17 mouse cellular contexts compared by ENCODE assay signal in the genomic region with DNA sequence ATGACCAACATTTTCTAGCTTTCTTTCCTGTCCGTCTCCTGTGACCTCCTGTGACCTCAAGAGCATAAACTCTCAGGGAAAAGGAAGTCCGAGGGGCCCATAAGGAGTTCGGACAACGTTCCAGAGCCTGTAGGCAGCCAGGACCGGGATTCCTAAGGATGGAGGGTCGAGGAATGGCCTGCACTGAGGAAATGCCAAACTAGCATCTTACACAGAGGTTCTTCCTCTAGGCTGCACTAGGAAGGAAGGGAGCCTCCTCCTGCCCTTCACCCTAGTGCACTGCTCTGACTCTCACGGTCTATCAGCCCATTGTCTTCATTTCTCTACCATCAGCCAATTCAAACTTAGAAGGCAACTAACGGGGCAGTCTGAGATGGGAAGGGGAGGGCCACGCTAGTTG.
DNase-seq lines count a peak whose midpoint lies in the region; ATAC-seq and TF ChIP-seq lines count a peak whose summit lies in the region.
"Had no signal": no experiment of that assay in that cellular context is flagged by ENCODE, and none has a peak within 500 bp of the region (broad histone marks: within the 10 kb centered on the region; RNA-seq: fewer than 3 reads in every experiment).

No protein-coding gene starts in this region.

- no peak for TF ChIP-seq POLR2A in kidney, adult 2 months (IDR thresholded peaks at IDR 0.05; ENCODE audit: low read depth, low read length)

- no peaks in the 10 kb centered on the region for H3K27me3 ChIP-seq in kidney, adult 2 months (replicated peaks; ENCODE audit: control insufficient read depth, insufficient read depth, low read length)
- no peaks in the 10 kb centered on the region for H3K27me3 ChIP-seq in lung, embryonic 16.5 days (ENCODE audit: control insufficient read depth, insufficient read depth, low read depth, low read length)
- H3K27me3 ChIP-seq: heart, embryonic 13.5 days; megakaryocyte, embryonic 14.5 days had no signal

- 46% methylated on average over 9 of the region's 9 CpGs for WGBS in kidney, adult 2 months
- 52% methylated on average over 9 of the region's 9 CpGs for WGBS in lung, embryonic 16.5 days

- H3K9ac ChIP-seq in lung, embryonic 16.5 days (ENCODE audit: low read length): no peak overlapping the region
- H3K9ac ChIP-seq: heart, embryonic 13.5 days had no signal

- H3K9me3 ChIP-seq in lung, embryonic 16.5 days (ENCODE audit: control insufficient read depth, low read length): no peaks in the 10 kb centered on the region
- H3K9me3 ChIP-seq: heart, embryonic 13.5 days; megakaryocyte, embryonic 14.5 days had no signal

- TF ChIP-seq CTCF in kidney, adult 2 months (conservative IDR thresholded peaks at IDR 0.05; ENCODE audit: insufficient read depth, insufficient read length, low read depth, low read length): no peak

- intact Hi-C loops in gastrocnemius, postnatal 14 days (cut with DNase I; ENCODE audit: low total_unique reads): no loop called here

- ATAC-seq in lung, embryonic 16.5 days (ENCODE audit: low read depth): 0 out of 2 replicates have a peak, but pooled peaks have one; percentile 47
- ATAC-seq: hindbrain, embryonic 16.5 days; intestine, postnatal 0 days; lung, postnatal 0 days had no signal

- no peak overlapping the region for H3K27ac ChIP-seq in kidney, adult 2 months (ENCODE audit: insufficient read depth, low read depth, low read length)
- no peak overlapping the region for H3K27ac ChIP-seq in lung, embryonic 16.5 days (ENCODE audit: low read length)

- no peak overlapping the region for H3K4me3 ChIP-seq in kidney, adult 2 months (ENCODE audit: insufficient read depth, low read depth, low read length)
- no peak overlapping the region for H3K4me3 ChIP-seq in lung, embryonic 16.5 days (ENCODE audit: low read length)
- H3K4me3 ChIP-seq: heart, embryonic 13.5 days; megakaryocyte, embryonic 14.5 days had no signal

- no peak overlapping the region for H3K4me2 ChIP-seq in lung, embryonic 16.5 days (ENCODE audit: low read depth, low read length)
- H3K4me2 ChIP-seq: heart, embryonic 13.5 days had no signal

- DNase-seq in embryo, embryonic 11 days: peak; percentile 20
- DNase-seq in embryo, embryonic 10.5 days (ENCODE audit: low spot score): no peak
- peak; percentile 24 for DNase-seq in kidney, adult 2 months
- no peak for DNase-seq in kidney, adult 8-10 months
- no peak for DNase-seq in lung, postnatal 14 days
- DNase-seq in yolk sac, embryonic 10.5 days (ENCODE audit: low spot score): peak; percentile 31
- DNase-seq in gastrocnemius, postnatal 14 days: no peak
- DNase-seq: adrenal gland, postnatal 10 days; cerebellum, adult 2 months; layer of hippocampus, adult 9-11 months; thymus, adult 2 months had no signal

- no peaks in the 10 kb centered on the region for H3K36me3 ChIP-seq in kidney, adult 2 months (ENCODE audit: control insufficient read depth, insufficient read depth, low read length)
- H3K36me3 ChIP-seq in lung, embryonic 16.5 days (ENCODE audit: control insufficient read depth, insufficient read depth, low read length): no peaks in the 10 kb centered on the region
- H3K36me3 ChIP-seq: heart, embryonic 13.5 days had no signal

- no peaks in the 10 kb centered on the region for H3K4me1 ChIP-seq in kidney, adult 2 months (ENCODE audit: control insufficient read depth, insufficient read depth, low read length)
- peaks cover 10% of the 10 kb centered on the region for H3K4me1 ChIP-seq in lung, embryonic 16.5 days (replicated peaks; ENCODE audit: control insufficient read depth, insufficient read depth, low read length)

Comparison
In these comparisons a context has a peak if more than half of its experiments do, and no peak if none do; other contexts are left out.
1. DNase-seq: peak in embryo, embryonic 11 days (single experiment), kidney, adult 2 months (single experiment) and yolk sac, embryonic 10.5 days (single experiment); none in embryo, embryonic 10.5 days (single experiment), kidney, adult 8-10 months (0 of 2), lung, postnatal 14 days (single experiment) and gastrocnemius, postnatal 14 days (single experiment).